Mouse (Mus musculus) liver, adult 10 weeks (tissue): ENCODE results near the gene Smbd1. TPM values are rescaled to one million over a fixed set of nuclear protein-coding genes. Genes with fewer than 3 reads are reported as not detected.

Source experiments
- polyA plus RNA-seq: library from polyadenylated mRNA; stranded (reverse); fragments of 350-450 nt; fragmentation: Illumina TruSeq; extraction: RNeasy Lipid Tissue Mini Kit (QIAGEN cat#74804); gene quantifications from one replicate; pipeline ENCODE4 v1.2.3, GENCODE M21; 2014; ENCODE audit warnings: low read depth, low replicate concordance

The Smbd1 gene
- not detected for polyA plus RNA-seq

DNA sequence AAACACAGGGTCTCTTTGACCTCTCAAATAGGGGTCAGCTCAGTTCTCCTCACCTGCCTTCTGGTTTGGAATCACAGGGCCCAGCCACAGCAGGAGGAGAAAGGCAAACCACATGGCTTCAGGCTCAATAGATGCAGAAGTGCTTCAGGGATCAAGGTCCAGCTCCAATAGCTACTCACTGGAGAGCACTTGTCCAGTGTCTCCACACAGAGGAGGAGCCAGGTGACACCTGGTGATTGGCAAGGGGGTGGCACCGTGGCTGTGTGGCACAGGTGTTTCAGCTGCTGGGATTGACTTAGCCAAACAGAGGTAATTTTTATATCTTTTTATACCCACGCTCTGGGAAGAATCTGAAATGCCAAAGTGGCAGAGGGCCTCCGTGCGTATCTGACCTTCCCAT, at the start of gene Smbd1:
Smbd1 (minus strand) TSS at position 157 of the 400 bp plus-strand sequence.

DNA sequence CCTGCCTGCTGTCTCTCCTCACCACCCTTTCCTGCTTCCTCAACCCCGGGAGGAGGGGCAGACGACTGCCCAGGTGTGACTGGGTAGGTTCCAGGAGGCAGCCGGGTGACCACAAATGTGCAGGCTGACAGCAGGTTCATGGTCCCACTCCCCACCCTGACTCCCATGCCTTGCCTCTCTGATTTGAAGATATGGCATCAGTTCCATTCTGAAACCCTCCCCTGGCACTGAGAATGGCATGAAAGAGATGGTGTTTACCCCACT, 12.9 kb downstream of the Smbd1 start, which contains the start of gene Muc20:
Muc20 (minus strand) TSS at position 10 of the 264 bp plus-strand sequence.

Other genes with a start within 250 kb of the Smbd1 start
- 27.4 TPM for gene Tfrc, start 201.6 kb downstream of the Smbd1 start, polyA plus RNA-seq
- 1.2 TPM for gene Tnk2, start 166.6 kb downstream of the Smbd1 start, polyA plus RNA-seq
- gene Muc4, start 74.6 kb downstream of the Smbd1 start, polyA plus RNA-seq: not detected
- not detected for gene Muc20, start 13.0 kb downstream of the Smbd1 start, polyA plus RNA-seq
- 52.0 TPM for gene Fyttd1, start 67.0 kb upstream of the Smbd1 start, polyA plus RNA-seq
- 5.3 TPM for gene Rubcn, start 67.3 kb upstream of the Smbd1 start, polyA plus RNA-seq
- gene Lrch3, start 103.6 kb upstream of the Smbd1 start, polyA plus RNA-seq: 7.5 TPM
- gene Iqcg, start 245.7 kb upstream of the Smbd1 start, polyA plus RNA-seq: 1.5 TPM
- gene Rpl35a, start 246.0 kb upstream of the Smbd1 start, polyA plus RNA-seq: 368 TPM